Mouse (Mus musculus) megakaryocyte-erythroid progenitor cell, adult 5-6 weeks (primary cell): ENCODE measurements around the gene Tfap2e. TPM values are rescaled to one million over a fixed set of nuclear protein-coding genes. Genes with fewer than 3 reads are reported as not detected.

Source experiments
- ATAC-seq: replicated peaks from 2 replicates; pipeline ENCODE4 v1.8.0; 2016; ENCODE audit warnings: mild to moderate bottlenecking, inconsistent platforms; ENCODE audit not compliant: severe bottlenecking, poor library complexity, low FRiP score, low TSS enrichment
- total RNA-seq, 2 experiments: library from RNA; stranded (forward) in 1 of 2; stranded (reverse) in 1 of 2; fragments of 200-1000, 215-1000 nt in 1 of 2; fragments of >200 nt in 1 of 2; fragmentation: Nextera tagmentation in 1 of 2; gene quantifications; 2 replicates each; pipeline ENCODE4 v1.2.3; 2014 to 2017

Gene Tfap2e
- total RNA-seq, 2 experiments from 2014 or later = not detected

DNA sequence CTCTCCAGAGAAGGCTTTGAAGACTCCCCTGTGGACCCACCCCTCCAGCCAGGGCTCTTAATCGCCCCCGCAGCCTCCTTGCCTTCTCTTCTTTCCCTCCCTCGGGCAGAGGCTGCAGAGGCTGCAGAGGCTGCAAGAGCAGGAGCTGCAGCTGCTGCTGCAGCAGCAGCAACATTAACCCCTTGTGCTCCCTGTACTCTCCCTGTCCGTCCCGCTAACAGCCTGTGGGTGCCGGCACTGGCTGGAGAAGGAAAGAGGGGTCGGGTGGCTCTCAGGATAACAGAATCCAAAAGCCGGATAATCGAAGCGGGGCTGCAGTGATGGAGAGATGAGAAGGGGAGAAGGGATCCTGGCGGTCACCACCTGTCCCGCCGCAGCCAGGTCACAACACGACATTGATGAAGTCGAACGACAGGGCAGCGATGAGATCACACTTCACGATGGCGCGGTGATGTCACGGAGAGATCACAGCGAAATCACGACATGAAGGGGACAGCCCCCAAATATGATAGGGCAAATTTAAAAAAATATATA, 16.6 kb upstream of the Tfap2e start:
- ATAC-seq = peak; percentile 25; the same call in 1 of the 2 replicates

- ATAC-seq = no peak
Measured at GRCm38 (mm10) chr4:126752024-126752607, 16.1 kb upstream of the Tfap2e start.

DNA sequence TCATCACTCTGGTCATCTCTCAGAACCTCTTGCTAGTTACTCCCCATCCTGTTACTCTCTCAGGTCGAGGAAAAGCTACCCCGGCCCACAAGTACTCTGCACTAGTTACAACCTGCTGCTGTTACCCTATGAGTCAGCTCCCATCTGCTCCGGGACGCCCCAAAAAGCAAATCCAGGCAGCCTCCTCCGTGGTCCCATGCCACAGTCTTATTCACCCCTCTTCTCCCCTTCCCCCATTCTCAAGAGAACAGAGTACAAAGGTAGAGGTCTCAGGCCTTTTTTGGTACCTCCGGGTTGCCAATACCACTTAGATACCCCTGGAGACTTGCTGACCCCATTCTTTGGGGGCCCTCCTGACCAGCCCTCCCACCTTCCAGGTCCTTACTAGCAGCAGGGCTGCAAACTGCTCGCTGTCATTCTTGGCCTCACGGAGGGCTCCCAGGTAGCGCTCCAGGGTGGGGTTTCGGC, 15.6 kb upstream of the Tfap2e start:
- no peak for ATAC-seq

GRCm38 (mm10) chr4:126750863-126751555, 15.0 kb upstream of the Tfap2e start:
- no peak for ATAC-seq

- ATAC-seq = no peak
Measured at GRCm38 (mm10) chr4:126750046-126750683, 14.1 kb upstream of the Tfap2e start.

- no peak for ATAC-seq
Measured at GRCm38 (mm10) chr4:126749553-126749952, 13.5 kb upstream of the Tfap2e start.

GRCm38 (mm10) chr4:126748381-126748780, 12.3 kb upstream of the Tfap2e start:
- ATAC-seq = no peak

GRCm38 (mm10) chr4:126746194-126746840, 10.3 kb upstream of the Tfap2e start:
- ATAC-seq = no peak

GRCm38 (mm10) chr4:126745506-126746193, 9.6 kb upstream of the Tfap2e start:
- ATAC-seq = no peak

GRCm38 (mm10) chr4:126744831-126745230, 8.8 kb upstream of the Tfap2e start:
- no peak for ATAC-seq

GRCm38 (mm10) chr4:126743713-126744112, 7.7 kb upstream of the Tfap2e start:
- ATAC-seq = no peak

DNA sequence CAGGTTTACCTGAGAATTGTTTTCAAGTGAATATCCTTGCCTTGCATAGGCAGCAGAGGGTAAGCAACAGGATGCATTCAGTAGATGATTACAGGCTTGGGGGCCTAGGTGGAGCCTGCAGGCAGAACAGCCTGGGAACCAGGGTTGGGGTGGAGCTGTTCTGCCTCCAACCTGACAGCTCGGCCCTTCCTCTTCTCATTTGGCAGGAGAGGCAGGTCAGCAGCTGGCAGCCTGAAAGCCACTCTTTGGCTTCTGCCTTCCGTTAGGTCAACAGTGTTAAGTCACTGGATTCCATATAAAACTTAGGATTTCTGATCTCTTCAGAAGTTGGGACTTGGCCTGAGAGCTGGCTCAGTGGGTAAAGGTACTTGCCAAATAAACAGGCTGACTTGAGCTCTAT, 6.9 kb upstream of the Tfap2e start:
- ATAC-seq = no peak

DNA sequence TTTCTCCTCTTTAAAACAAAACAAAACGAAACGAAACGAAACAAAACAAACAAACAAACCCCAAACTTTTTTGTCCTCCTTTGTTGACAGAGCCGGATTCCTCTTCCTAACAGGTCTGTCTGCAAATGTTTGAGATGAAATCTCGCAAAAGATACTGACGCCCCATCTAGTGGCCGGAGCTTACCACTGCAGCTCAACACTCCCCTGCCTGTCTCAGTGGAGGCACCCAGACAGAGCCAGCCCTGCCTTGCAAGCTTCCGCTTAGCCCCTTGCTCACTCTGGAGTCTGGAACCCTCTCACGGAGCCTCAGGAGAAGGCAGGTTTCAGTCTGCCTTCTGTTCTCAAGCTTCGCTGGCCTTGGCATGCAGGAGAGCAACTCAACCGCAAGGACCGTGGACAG, 5.4 kb upstream of the Tfap2e start:
- peak; percentile 81 for ATAC-seq

GRCm38 (mm10) chr4:126739966-126740676, 4.1 kb upstream of the Tfap2e start:
- no peak for ATAC-seq

- ATAC-seq = no peak
Measured at GRCm38 (mm10) chr4:126735382-126736000, 549 bp downstream of the Tfap2e start.

DNA sequence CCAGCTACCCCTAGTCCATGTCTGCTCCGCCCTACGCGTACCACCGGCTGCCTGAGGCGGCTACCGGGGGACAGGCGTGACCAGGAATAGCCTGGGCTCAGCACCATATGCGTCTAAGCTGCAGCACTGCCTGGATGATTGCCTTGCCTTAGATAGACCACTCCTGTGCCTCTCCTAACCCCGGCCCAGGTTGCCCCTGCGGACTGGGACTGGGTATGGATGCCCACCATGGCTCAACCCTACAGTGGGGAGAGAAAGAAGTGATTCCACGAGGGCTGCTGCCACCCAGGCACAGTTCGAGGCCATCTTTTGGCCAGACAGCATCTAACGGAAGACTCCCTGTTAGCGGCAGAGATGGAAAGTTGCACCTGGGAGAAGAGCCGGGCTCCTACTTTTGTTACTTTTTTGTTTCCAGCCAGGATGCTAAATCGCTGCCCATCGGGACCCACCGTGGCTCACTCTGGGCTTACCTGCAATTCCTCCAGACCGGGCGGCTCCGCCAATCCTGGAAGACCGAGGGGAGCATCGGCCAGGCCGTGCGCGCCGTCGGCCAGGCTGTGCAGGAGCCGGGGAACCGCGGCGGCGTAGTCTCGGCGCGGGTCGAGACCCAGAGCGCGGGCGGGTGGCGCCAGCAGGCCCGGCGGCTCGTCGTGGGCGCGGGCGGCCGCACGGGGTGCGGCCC, 1.2 kb downstream of the Tfap2e start:
- ATAC-seq = no peak

DNA sequence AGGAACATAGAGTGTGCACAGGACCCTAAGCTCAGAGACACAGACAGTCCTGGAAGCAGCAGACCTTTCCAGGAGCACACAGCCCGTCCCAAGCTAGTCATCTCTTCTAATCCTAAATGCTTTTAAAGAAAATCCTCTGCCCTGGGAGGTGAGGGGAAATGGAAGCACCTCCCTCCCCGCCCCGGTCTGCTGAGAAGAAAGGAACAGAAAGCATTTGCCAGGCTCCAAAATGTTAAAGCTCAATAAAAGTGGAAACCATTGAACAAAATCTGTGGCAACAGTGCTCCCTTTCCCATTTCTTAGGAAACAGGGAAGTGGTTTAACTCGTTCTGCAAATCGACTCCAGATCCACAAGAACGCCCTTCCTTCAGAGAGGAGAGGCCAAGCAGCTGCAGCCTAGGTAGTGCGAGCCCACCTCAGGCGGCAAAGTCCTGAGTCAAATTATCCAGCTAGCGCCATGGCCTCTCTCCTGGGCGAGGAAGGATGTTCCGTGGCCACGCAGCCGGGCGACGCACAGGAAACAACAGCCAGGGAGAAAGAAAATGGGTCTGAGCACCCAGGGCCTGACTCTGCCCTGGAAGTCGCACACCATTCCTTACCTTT, 1.9 kb downstream of the Tfap2e start:
- ATAC-seq = no peak
